Mouse (Mus musculus) fibroblast of lung, adult 2 months (primary cell): ENCODE measurements at regions not wholly inside any gene's neighbourhood (a gene's known extent, or its start where the extent isn't known, plus 50 kb on each side); places are given as distances from the start of the nearest gene placed in this dataset.

Experiments
- DNase-seq: peaks from one replicate; pipeline ENCODE4 v3.0.0-alpha.2; 2011; ENCODE audit warnings: low read depth

GRCm38 (mm10) chr4:57362652-57363051, 61.0 kb upstream of the Ptpn3 start:
- DNase-seq, result no peak

- peak; percentile 56 for DNase-seq
These were observed 64.2 kb upstream of the Palm2 start for GRCm38 (mm10) chr4:57369736-57370373.

DNA sequence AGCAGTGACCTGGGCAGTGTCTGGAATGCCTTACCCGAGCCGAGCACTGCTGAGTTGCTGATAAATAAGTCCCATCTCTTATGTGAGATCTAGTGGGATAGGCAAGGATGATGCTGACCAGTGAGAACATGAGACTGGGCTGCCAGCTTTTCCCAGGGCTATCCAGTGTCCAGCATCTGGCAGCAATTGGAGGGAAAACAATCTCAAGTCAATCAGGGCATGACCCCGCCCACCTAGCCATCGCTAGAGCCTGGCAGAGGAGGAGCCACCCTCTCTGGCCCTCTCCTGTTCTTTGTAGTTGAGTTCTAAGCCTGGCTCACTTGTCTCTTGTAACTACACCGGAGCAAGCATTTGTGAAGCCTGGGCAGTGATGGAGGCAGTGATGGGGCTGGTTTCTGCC, 56.2 kb upstream of the Palm2 start:
- no peak for DNase-seq

DNA sequence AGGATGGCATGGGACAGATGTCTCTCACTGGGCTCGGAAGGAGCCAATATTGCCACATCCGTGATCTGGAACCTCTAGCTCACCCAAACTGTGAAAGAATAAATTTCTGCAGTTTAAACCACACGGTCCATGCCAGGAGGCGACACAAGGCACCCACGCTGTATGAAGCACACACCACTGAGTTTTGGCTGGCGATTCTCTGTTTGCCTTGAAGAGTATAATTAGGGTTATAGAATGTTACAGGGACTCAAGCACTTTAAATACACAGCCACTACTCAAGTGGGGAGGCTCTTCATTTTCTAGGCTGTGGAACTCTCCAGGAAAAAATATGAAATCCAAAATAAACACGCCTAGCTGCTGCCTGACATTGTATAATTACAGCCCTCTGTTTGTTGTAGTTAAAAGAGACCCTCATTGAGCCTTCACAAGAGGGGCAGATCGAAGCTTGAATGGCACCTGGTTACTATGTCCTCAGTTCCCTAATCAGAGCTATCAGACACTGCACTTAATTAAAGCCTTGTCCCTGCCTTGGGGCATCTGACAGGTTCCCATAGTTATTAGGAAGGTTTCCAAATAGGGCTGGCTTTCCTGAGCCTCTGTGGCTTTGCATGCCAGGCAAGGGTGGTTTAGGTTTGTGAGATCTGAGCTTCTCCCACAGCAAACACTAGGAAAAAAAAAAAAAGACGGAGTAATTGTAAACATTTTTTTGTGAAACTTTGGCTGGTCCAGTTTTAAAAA, 53.8 kb upstream of the Palm2 start:
- no peak for DNase-seq

DNA sequence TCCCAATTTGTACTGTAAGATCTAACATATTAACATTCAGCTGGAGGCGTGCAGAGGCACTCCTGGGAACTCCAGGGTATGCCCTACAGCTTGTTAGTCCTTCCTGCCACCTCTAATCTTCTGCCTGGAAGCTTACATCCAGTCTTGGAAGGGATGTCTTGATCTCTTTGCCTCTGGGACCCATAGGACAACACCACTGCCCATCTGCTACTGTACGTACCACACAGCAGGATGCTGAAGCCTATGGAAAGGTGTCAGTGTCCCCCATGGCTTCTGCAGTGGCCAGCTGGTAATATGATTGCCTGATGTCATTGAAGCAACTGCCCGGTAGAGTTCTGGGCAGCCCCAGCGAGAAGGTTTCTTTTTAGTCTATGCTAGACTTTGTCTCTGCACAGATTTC, 52.7 kb upstream of the Palm2 start:
- DNase-seq, result no peak
